7 mouse cellular contexts compared by ENCODE assay signal in the genomic region with DNA sequence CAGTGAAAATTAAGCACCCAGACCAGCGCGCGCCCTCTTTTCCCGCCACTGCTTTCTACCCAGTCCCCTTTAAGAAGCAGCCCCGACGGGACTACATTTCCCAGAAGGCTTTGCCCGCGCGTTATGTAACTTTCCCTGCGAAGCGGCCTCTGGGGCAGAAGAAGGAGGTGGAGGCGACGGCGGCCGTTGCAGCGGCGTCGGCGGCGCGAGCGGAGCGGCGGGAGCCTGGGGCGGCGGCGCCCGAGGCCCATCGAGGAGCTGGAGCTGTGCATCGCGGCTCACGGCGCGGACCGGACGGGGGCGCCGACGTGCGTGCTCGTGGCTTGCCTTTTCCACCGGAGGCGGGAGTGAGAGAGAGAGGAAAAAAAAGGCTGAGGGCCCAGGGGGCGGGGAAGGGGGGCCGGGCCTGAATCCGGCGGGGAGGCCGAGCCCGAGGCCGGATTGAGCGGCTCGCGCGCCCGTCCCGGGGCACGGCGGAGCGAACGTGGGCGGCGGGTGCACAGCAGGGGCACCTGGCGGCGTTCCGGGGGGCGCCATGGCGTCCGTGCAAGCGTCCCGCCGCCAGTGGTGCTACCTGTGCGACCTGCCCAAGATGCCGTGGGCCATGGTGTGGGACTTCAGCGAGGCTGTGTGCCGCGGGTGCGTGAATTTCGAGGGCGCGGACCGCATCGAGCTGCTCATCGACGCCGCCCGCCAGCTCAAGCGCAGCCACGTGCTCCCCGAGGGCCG. TPM values are rescaled to one million over a fixed set of nuclear protein-coding genes. Genes with fewer than 3 reads are reported as not detected.
DNase-seq lines count a peak whose midpoint lies in the region; ATAC-seq lines count a peak whose summit lies in the region.

Gene Irf2bp1 (plus strand): TSS at position 143 of the 729 bp plus-strand sequence.

- no peaks in the 10 kb centered on the region for H3K27me3 ChIP-seq in embryonic facial prominence, embryonic 11.5 days (ENCODE audit: control insufficient read depth, insufficient read depth, low read length)
- no peaks in the 10 kb centered on the region for H3K27me3 ChIP-seq in limb, embryonic 10.5 days (ENCODE audit: low read depth, poor library complexity, severe bottlenecking)
- no peaks in the 10 kb centered on the region for H3K27me3 ChIP-seq in midbrain, embryonic 13.5 days

- peak; percentile 34 for ATAC-seq in embryonic facial prominence, embryonic 11.5 days (replicated peaks; ENCODE audit: insufficient number of reproducible peaks, low FRiP score, low TSS enrichment, low read depth)
- peak; percentile 45 for ATAC-seq in granulocyte monocyte progenitor cell, adult 5-6 weeks (replicated peaks; ENCODE audit: poor library complexity, severe bottlenecking)
- ATAC-seq in midbrain, embryonic 13.5 days = peak; percentile 66

- peak within 1 kb of the TSS; percentile 98 for H3K4me2 ChIP-seq in embryonic facial prominence, embryonic 11.5 days (ENCODE audit: low read depth, low read length)
- peak within 1 kb of the TSS; percentile 100 for H3K4me2 ChIP-seq in midbrain, embryonic 13.5 days (replicated peaks)

- peak within 1 kb of the TSS; percentile 92 for H3K9ac ChIP-seq in embryonic facial prominence, embryonic 11.5 days (replicated peaks; ENCODE audit: low read length)
- peak within 1 kb of the TSS; percentile 98 for H3K9ac ChIP-seq in midbrain, embryonic 13.5 days (replicated peaks)

- peaks cover 7% of the 10 kb centered on the region for H3K36me3 ChIP-seq in embryonic facial prominence, embryonic 11.5 days (replicated peaks; ENCODE audit: control insufficient read depth, insufficient read depth, low read depth, low read length)
- peaks cover 34% of the 10 kb centered on the region for H3K36me3 ChIP-seq in limb, embryonic 10.5 days
- peaks cover 29% of the 10 kb centered on the region for H3K36me3 ChIP-seq in midbrain, embryonic 13.5 days

- DNase-seq in adrenal gland, postnatal 14 days = peak; percentile 96
- peak; percentile 97 for DNase-seq in embryonic facial prominence, embryonic 11.5 days (ENCODE audit: low spot score)
- DNase-seq in kidney, adult 11 months = peak; percentile 95
- peak; percentile 95 for DNase-seq in limb, embryonic 10.5 days (ENCODE audit: low spot score)
- DNase-seq in spleen, adult 12 weeks (ENCODE audit: low spot score) = peak; percentile 87

- peak within 1 kb of the TSS; percentile 88 for H3K27ac ChIP-seq in embryonic facial prominence, embryonic 11.5 days (replicated peaks; ENCODE audit: low read depth, low read length)
- H3K27ac ChIP-seq in limb, embryonic 10.5 days = peak within 1 kb of the TSS; percentile 96
- peak within 1 kb of the TSS; percentile 95 for H3K27ac ChIP-seq in midbrain, embryonic 13.5 days

- no peaks in the 10 kb centered on the region for H3K9me3 ChIP-seq in embryonic facial prominence, embryonic 11.5 days (replicated peaks; ENCODE audit: control insufficient read depth, low read length)
- H3K9me3 ChIP-seq in limb, embryonic 10.5 days (replicated peaks) = no peaks in the 10 kb centered on the region
- no peaks in the 10 kb centered on the region for H3K9me3 ChIP-seq in midbrain, embryonic 13.5 days

- H3K4me1 ChIP-seq in embryonic facial prominence, embryonic 11.5 days (ENCODE audit: control insufficient read depth, insufficient read depth, low read length) = peaks cover 14% of the 10 kb centered on the region
- peaks cover 73% of the 10 kb centered on the region for H3K4me1 ChIP-seq in limb, embryonic 10.5 days
- H3K4me1 ChIP-seq in midbrain, embryonic 13.5 days (replicated peaks) = peaks cover 59% of the 10 kb centered on the region

- under 1% methylated on average over 82 of the region's 90 CpGs for WGBS in embryonic facial prominence, embryonic 11.5 days
- WGBS in limb, embryonic 10.5 days = 0% methylated on average over 83 of the region's 90 CpGs
- WGBS in midbrain, embryonic 13.5 days = under 1% methylated on average over 84 of the region's 90 CpGs

- H3K4me3 ChIP-seq in embryonic facial prominence, embryonic 11.5 days (ENCODE audit: low read depth, low read length) = peak within 1 kb of the TSS; percentile 96
- H3K4me3 ChIP-seq in limb, embryonic 10.5 days = peak within 1 kb of the TSS; percentile 94
- peak within 1 kb of the TSS; percentile 94 for H3K4me3 ChIP-seq in midbrain, embryonic 13.5 days (replicated peaks)

RNA-seq across cellular contexts. Expression of gene Irf2bp1, which starts in this region (rescaled TPM):
- 35.9 and 38.6 TPM in 2 replicates for total RNA-seq in adrenal gland, postnatal 14 days (2021)
- polyA plus RNA-seq in embryonic facial prominence, embryonic 11.5 days (2014; fragmentation: Nextera tagmentation; extraction: Ambion mirVana) = 27.9 and 28.3 TPM in 2 replicates
- 14.5 and 24.3 TPM in 2 replicates for total RNA-seq in granulocyte monocyte progenitor cell, adult 5-6 weeks (2014; fragmentation: Nextera tagmentation)
- 8.4 and 17.5 TPM in 2 replicates for total RNA-seq in granulocyte monocyte progenitor cell, adult 5-6 weeks (2017)
- 30.8 and 34.4 TPM in 2 replicates for polyA plus RNA-seq in limb, embryonic 10.5 days (2016; fragmentation: Nextera tagmentation; extraction: Ambion mirVana)
- polyA plus RNA-seq in midbrain, embryonic 13.5 days (2015; fragmentation: Nextera tagmentation; extraction: Ambion mirVana) = 21.6 and 29.4 TPM in 2 replicates

Comparison
In these comparisons a context has a peak if more than half of its experiments do, and no peak if none do; other contexts are left out.
1. Peak in every context shown above with its lines: DNase-seq, ATAC-seq, H3K4me3 ChIP-seq and H3K27ac ChIP-seq.